Mouse (Mus musculus) brain, embryonic 14.5 days (tissue): ENCODE data around the gene Cst12. TPM values are rescaled to one million over a fixed set of nuclear protein-coding genes. Genes with fewer than 3 reads are reported as not detected.
"Not testable (repeated sequence)": the region's sequence is repeated elsewhere in the genome, so short reads cannot be mapped to it uniquely, and the experiment has no call there.

Experiments used
- DNase-seq: peaks from one replicate; pipeline ENCODE4 v3.0.0-alpha.2; 2011; ENCODE audit warnings: low read depth
- CTCF ChIP-seq: fragments of 200-500 bp; IDR thresholded peaks from 2 replicates; pipeline ENCODE4 v1.5.1; 2012; ENCODE audit warnings: inconsistent platforms, mild to moderate bottlenecking, moderate library complexity, borderline replicate concordance; ENCODE audit not compliant: insufficient read depth, insufficient read length; ENCODE audit errors: extremely low read depth
- POLR2A ChIP-seq: fragments of 200-500 bp; IDR thresholded peaks from 2 replicates; pipeline ENCODE4 v1.6.1; 2012; ENCODE audit warnings: mild to moderate bottlenecking, inconsistent platforms, borderline replicate concordance; ENCODE audit not compliant: poor library complexity, insufficient read depth, insufficient read length, severe bottlenecking; ENCODE audit errors: extremely low read depth
- polyA plus RNA-seq: library from polyadenylated mRNA; depleted of rRNA; stranded (reverse); fragments of >200 nt; gene quantifications from 2 replicates; pipeline ENCODE4 v1.2.3, GENCODE M21; 2012; rRNA removed

Cst12 gene
- polyA plus RNA-seq, result not detected in 2 replicates

- TF ChIP-seq CTCF, result no peak
- no peak for TF ChIP-seq POLR2A
- DNase-seq, result no peak
These were observed at the start of gene Cst12 for GRCm38 (mm10) chr2:148789142-148789541. Gene Cst12, plus strand, starts transcription at chr2:148789361.

GRCm38 (mm10) chr2:148743001-148743400 is 46.2 kb upstream of the Cst12 start:
- no peak for TF ChIP-seq CTCF
- TF ChIP-seq POLR2A, result no peak
- peak; percentile 77 for DNase-seq

- TF ChIP-seq CTCF (no peak), POLR2A (no peak)
These were observed 45.2 kb upstream of the Cst12 start for GRCm38 (mm10) chr2:148743846-148744407.

GRCm38 (mm10) chr2:148750058-148750457 is 39.1 kb upstream of the Cst12 start, which contains the start of gene Cstl1:
Gene Cstl1, plus strand, starts transcription at chr2:148750358.
- TF ChIP-seq POLR2A (no peak), CTCF (no peak)

More at GRCm38 (mm10) chr2:148743846-148744407, 45.2 kb upstream of the Cst12 start:
- no peak for DNase-seq

GRCm38 (mm10) chr2:148751893-148752813 is 37.0 kb upstream of the Cst12 start:
- TF ChIP-seq CTCF, result peak; percentile 63; the same call in 1 of the 2 replicates
- no peak for TF ChIP-seq POLR2A
- DNase-seq, result peak; percentile 95

More at GRCm38 (mm10) chr2:148750058-148750457, 39.1 kb upstream of the Cst12 start, which contains the start of gene Cstl1:
- DNase-seq, result no peak

- no peak for TF ChIP-seq CTCF
- TF ChIP-seq POLR2A, result no peak
These were observed 34.8 kb upstream of the Cst12 start for GRCm38 (mm10) chr2:148754310-148754846.

GRCm38 (mm10) chr2:148763648-148764388 is 25.3 kb upstream of the Cst12 start:
- TF ChIP-seq CTCF (no peak), POLR2A (no peak)
- DNase-seq, result no peak

More at GRCm38 (mm10) chr2:148754310-148754846, 34.8 kb upstream of the Cst12 start:
- DNase-seq, result no peak

- DNase-seq, result not testable (repeated sequence)
These were observed 17.8 kb upstream of the Cst12 start, which contains the start of gene Cst11 for GRCm38 (mm10) chr2:148771397-148771796. Gene Cst11, minus strand, starts transcription at chr2:148771497.

GRCm38 (mm10) chr2:148781709-148782108 is 7.5 kb upstream of the Cst12 start, which contains the start of gene 8030411F24Rik:
Gene 8030411F24Rik, plus strand, starts transcription at chr2:148782009.
- DNase-seq, result no peak

GRCm38 (mm10) chr2:148798485-148798884 is 9.3 kb downstream of the Cst12 start, which contains the start of gene Cst8:
Gene Cst8, plus strand, starts transcription at chr2:148798785.
- TF ChIP-seq POLR2A (no peak), CTCF (no peak)
- DNase-seq, result no peak

More at GRCm38 (mm10) chr2:148781709-148782108, 7.5 kb upstream of the Cst12 start, which contains the start of gene 8030411F24Rik:
- TF ChIP-seq POLR2A (no peak), CTCF (no peak)
